Mouse (Mus musculus) E14TG2a.4 (cell line): ENCODE results near the gene Rbm47.
A peak's percentile ranks its signal among the peaks of the same experiment; 100 is the strongest.
"Not testable (repeated sequence)": the region's sequence is repeated elsewhere in the genome, so short reads cannot be mapped to it uniquely, and the experiment has no call there.

Experiments
- H3K27me3 ChIP-seq: 2 replicates; pipeline ENCODE4 v1.6.1; 2014; ENCODE audit warnings: low read length, control low read depth; ENCODE audit not compliant: insufficient read depth
- H3K36me3 ChIP-seq: 2 replicates; pipeline ENCODE4 v1.6.1; 2014; ENCODE audit warnings: low read length, control low read depth; ENCODE audit not compliant: insufficient read depth
- H3K4me1 ChIP-seq: replicated peaks from 2 replicates; pipeline ENCODE4 v1.6.1; 2014; ENCODE audit warnings: low read depth, low read length, control low read depth
- H3K4me3 ChIP-seq: replicated peaks from 2 replicates; pipeline ENCODE4 v1.5.1; 2014; ENCODE audit warnings: mild to moderate bottlenecking, low read length
- H3K9me3 ChIP-seq: 2 replicates; pipeline ENCODE4 v1.6.1; 2014; ENCODE audit warnings: low read length, control low read depth
- CTCF ChIP-seq: conservative IDR thresholded peaks from 2 replicates; pipeline ENCODE4 v1.5.1; 2014; ENCODE audit warnings: low read length
- NANOG ChIP-seq: IDR thresholded peaks from 2 replicates; pipeline ENCODE4 v1.6.1; 2014; ENCODE audit warnings: borderline replicate concordance, low read length, mixed read lengths
- POU5F1 ChIP-seq: IDR thresholded peaks from 2 replicates; pipeline ENCODE4 v1.6.1; 2014; ENCODE audit warnings: low read length, borderline replicate concordance

Rbm47 gene

GRCm38 (mm10) chr5:65994643-65995042 lies 178.3 kb downstream of the Rbm47 start:
- Histone ChIP-seq H3K27me3 (no peaks in the 10 kb centered on the region), H3K36me3 (no peaks in the 10 kb centered on the region)
- TF ChIP-seq POU5F1 (no peak), CTCF (no peak), NANOG (no peak; the same call in 1 of the 2 replicates)

DNA sequence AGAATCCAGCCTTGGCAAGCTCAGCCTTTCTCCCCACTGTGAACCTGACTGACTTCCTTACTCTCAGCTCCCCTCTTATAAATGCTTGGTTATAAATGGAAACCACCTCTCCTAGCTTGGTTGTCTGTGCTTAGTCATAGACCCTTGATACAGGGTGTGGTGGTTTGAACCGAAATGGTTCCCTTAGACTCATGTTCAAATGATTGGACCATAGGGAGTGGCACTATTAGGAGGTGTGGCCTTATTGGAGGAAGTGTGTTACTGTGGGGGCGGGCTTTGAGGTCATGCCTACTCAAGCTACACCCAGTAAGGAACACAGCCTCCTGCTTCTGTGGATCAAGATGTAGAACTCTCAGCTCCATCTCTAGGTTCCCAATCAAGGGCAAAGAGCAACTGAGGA lies 181.7 kb downstream of the Rbm47 start:
- H3K4me1 ChIP-seq: peaks cover 33% of the 10 kb centered on the region
- no peaks in the 10 kb centered on the region for H3K36me3 ChIP-seq
- no peaks in the 10 kb centered on the region for H3K27me3 ChIP-seq
- TF ChIP-seq NANOG (no peak), POU5F1 (no peak), CTCF (no peak)
- no peak overlapping the region for H3K4me3 ChIP-seq
- H3K9me3 ChIP-seq: no peaks in the 10 kb centered on the region

More at GRCm38 (mm10) chr5:65994643-65995042, 178.3 kb downstream of the Rbm47 start:
- Histone ChIP-seq H3K9me3 (no peaks in the 10 kb centered on the region), H3K4me1 (peaks cover 33% of the 10 kb centered on the region), H3K4me3 (peak overlapping the region; percentile 28; the same call in 1 of the 2 replicates)

GRCm38 (mm10) chr5:65987004-65987403 lies 185.9 kb downstream of the Rbm47 start:
- H3K36me3 ChIP-seq, H3K4me3 ChIP-seq, H3K9me3 ChIP-seq, H3K27me3 ChIP-seq: not testable (repeated sequence)
- H3K4me1 ChIP-seq: peaks cover 15% of the 10 kb centered on the region

DNA sequence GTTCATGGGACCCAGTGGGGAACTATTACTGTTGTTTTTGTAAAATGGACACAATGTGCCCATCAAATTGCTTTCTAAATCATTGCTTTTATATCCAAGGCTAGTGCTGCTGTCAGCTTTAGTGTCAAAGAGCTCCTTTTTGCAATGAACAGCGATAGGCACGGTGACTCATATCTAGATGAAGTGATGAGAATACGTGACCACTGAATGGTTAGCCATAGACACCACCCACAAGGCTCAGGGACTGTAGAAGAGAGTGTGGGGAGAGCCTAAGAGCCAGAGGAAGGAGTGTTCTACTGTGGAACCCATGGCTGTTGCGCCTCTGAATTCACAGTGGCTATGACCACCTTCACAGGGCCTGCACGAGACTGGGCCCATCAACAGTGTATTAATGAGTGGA lies 186.5 kb downstream of the Rbm47 start:
- no peaks in the 10 kb centered on the region for H3K9me3 ChIP-seq
- peaks cover 3% of the 10 kb centered on the region; the same call in 1 of the 2 replicates for H3K27me3 ChIP-seq
- peaks cover 20% of the 10 kb centered on the region for H3K4me1 ChIP-seq
- TF ChIP-seq CTCF (no peak), POU5F1 (no peak), NANOG (no peak)
- H3K4me3 ChIP-seq: no peak overlapping the region
- H3K36me3 ChIP-seq: no peaks in the 10 kb centered on the region

- peaks cover 58% of the 10 kb centered on the region for H3K4me1 ChIP-seq
- peaks cover 21% of the 10 kb centered on the region for H3K36me3 ChIP-seq
- peak overlapping the region; percentile 72 for H3K4me3 ChIP-seq
- TF ChIP-seq CTCF (no peak), NANOG (no peak), POU5F1 (no peak)
- H3K9me3 ChIP-seq: no peaks in the 10 kb centered on the region
- no peaks in the 10 kb centered on the region for H3K27me3 ChIP-seq
Measured at GRCm38 (mm10) chr5:65975731-65976130, 197.2 kb downstream of the Rbm47 start.

GRCm38 (mm10) chr5:65973189-65973588 lies 199.7 kb downstream of the Rbm47 start:
- Histone ChIP-seq H3K4me3 (no peak overlapping the region), H3K4me1 (peaks cover 70% of the 10 kb centered on the region), H3K9me3 (no peaks in the 10 kb centered on the region), H3K36me3 (peaks cover 29% of the 10 kb centered on the region), H3K27me3 (no peaks in the 10 kb centered on the region)
- TF ChIP-seq CTCF: no peak
- TF ChIP-seq NANOG: no peak
- no peak for TF ChIP-seq POU5F1

DNA sequence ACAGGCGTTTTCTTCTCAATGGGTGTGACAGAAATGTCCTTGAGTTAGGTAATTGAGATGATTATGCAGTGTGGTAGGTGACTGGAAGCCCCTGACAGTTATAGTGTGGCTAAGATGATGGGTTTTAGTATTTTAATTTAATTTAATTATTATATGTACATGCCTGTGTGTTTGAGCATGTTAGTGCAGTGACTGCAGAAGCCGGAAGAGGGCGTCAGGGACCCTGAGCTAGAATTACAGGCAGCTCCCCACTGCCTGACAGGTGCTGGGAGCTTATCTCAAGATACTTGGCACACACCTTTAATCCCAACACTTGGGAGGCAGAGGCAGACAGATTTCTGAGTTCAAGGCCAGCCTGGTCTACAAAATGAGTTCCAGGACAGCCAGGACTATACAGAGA lies 204.9 kb downstream of the Rbm47 start:
- H3K9me3 ChIP-seq: no peaks in the 10 kb centered on the region
- peak overlapping the region; percentile 79 for H3K4me3 ChIP-seq
- no peaks in the 10 kb centered on the region for H3K27me3 ChIP-seq
- H3K4me1 ChIP-seq: peaks cover 56% of the 10 kb centered on the region
- TF ChIP-seq CTCF (peak; percentile 55), POU5F1 (no peak)
- H3K36me3 ChIP-seq: peaks cover 26% of the 10 kb centered on the region

GRCm38 (mm10) chr5:65967091-65967490 lies 205.8 kb downstream of the Rbm47 start:
- H3K4me1 ChIP-seq: peaks cover 56% of the 10 kb centered on the region
- H3K27me3 ChIP-seq: no peaks in the 10 kb centered on the region
- H3K4me3 ChIP-seq: peak overlapping the region; percentile 79
- peaks cover 19% of the 10 kb centered on the region for H3K36me3 ChIP-seq
- no peaks in the 10 kb centered on the region for H3K9me3 ChIP-seq
- TF ChIP-seq POU5F1 (no peak), NANOG (no peak), CTCF (no peak)
